Mouse (Mus musculus) monocyte, adult 2 months (primary cell): ENCODE measurements at regions not wholly inside any gene's neighbourhood (a gene's known extent, or its start where the extent isn't known, plus 50 kb on each side); places are given as distances from the start of the nearest gene placed in this dataset.
"Not testable (repeated sequence)": the region's sequence is repeated elsewhere in the genome, so short reads cannot be mapped to it uniquely, and the experiment has no call there.

Source experiments
- DNase-seq, 2 experiments: peaks; one replicate each; pipeline ENCODE4 v3.0.0; 2022; ENCODE audit warnings: low spot score in 2 of 2, low read depth in 1 of 2

- DNase-seq, result no peak
Observed at GRCm38 (mm10) chr3:128429706-128430105, 533.6 kb upstream of the Fam241a start.

GRCm38 (mm10) chr3:128415568-128415967 lies 519.4 kb upstream of the Fam241a start:
- no peak for DNase-seq

- DNase-seq, result no peak
Observed at GRCm38 (mm10) chr3:128413481-128413880, 517.4 kb upstream of the Fam241a start.

- DNase-seq, result no peak
Observed at GRCm38 (mm10) chr3:128412157-128412556, 516.0 kb upstream of the Fam241a start.

- no peak for DNase-seq
Observed at GRCm38 (mm10) chr3:128394805-128395204, 498.7 kb upstream of the Fam241a start.

GRCm38 (mm10) chr3:128380579-128380978 lies 484.5 kb upstream of the Fam241a start:
- no peak for DNase-seq

- no peak for DNase-seq
Observed at GRCm38 (mm10) chr3:128369521-128370127, 473.5 kb upstream of the Fam241a start.

- DNase-seq, result no peak
Observed at GRCm38 (mm10) chr3:128362310-128362709, 466.2 kb upstream of the Fam241a start.

- DNase-seq, result not testable (repeated sequence)
Observed at GRCm38 (mm10) chr3:128349123-128349522, 453.0 kb upstream of the Fam241a start.

GRCm38 (mm10) chr3:128347782-128348574 lies 451.9 kb upstream of the Fam241a start:
- no peak for DNase-seq

- DNase-seq, result no peak
Observed at GRCm38 (mm10) chr3:128337508-128337907, 441.4 kb upstream of the Fam241a start.

- DNase-seq, result no peak
Observed at GRCm38 (mm10) chr3:128337031-128337430, 440.9 kb upstream of the Fam241a start.

GRCm38 (mm10) chr3:128327677-128328076 lies 431.6 kb upstream of the Fam241a start:
- no peak for DNase-seq

- no peak for DNase-seq
Observed at GRCm38 (mm10) chr3:128301312-128301711, 405.2 kb upstream of the Fam241a start.

- no peak for DNase-seq
Observed at GRCm38 (mm10) chr3:128298110-128298509, 402.0 kb upstream of the Fam241a start.

GRCm38 (mm10) chr3:128287846-128288245 lies 391.7 kb upstream of the Fam241a start:
- no peak for DNase-seq

- no peak for DNase-seq
Observed at GRCm38 (mm10) chr3:128285214-128285613, 389.1 kb upstream of the Fam241a start.

GRCm38 (mm10) chr3:128280626-128281025 lies 384.5 kb upstream of the Fam241a start:
- DNase-seq, result no peak

GRCm38 (mm10) chr3:128270576-128270975 lies 374.5 kb upstream of the Fam241a start:
- DNase-seq, result no peak

- no peak for DNase-seq
Observed at GRCm38 (mm10) chr3:128261208-128261607, 365.1 kb upstream of the Fam241a start.

- DNase-seq, result no peak
Observed at GRCm38 (mm10) chr3:128247816-128248215, 351.7 kb upstream of the Fam241a start.

GRCm38 (mm10) chr3:128239813-128240421 lies 343.8 kb upstream of the Fam241a start:
- DNase-seq, result no peak
